Mouse (Mus musculus) limb, embryonic 11.5 days (tissue): Measurements from ENCODE around the gene Atp5c1. TPM values are rescaled to one million over a fixed set of nuclear protein-coding genes. Genes with fewer than 3 reads are reported as not detected.

Experiments
- ATAC-seq: fragments of 200-750 bp; cut with Nextera tagmentation; 2 replicates; pipeline ENCODE4 v1.8.0; 2017; ENCODE audit warnings: low read depth; ENCODE audit not compliant: insufficient number of reproducible peaks, low FRiP score, low TSS enrichment
- DNase-seq: peaks from one replicate; pipeline ENCODE4 v3.0.0-alpha.2; 2015; ENCODE audit warnings: low spot score
- H3K27ac ChIP-seq: fragments of 300-500 bp; sonication (generic); replicated peaks from 2 replicates; pipeline ENCODE4 v1.5.1; 2014; ENCODE audit warnings: low read depth, mild to moderate bottlenecking, low read length
- H3K27me3 ChIP-seq: fragments of 300-500 bp; sonication (generic); 2 replicates; pipeline ENCODE4 v1.6.1; 2014; ENCODE audit warnings: mild to moderate bottlenecking, low read length, mixed read lengths; ENCODE audit not compliant: control insufficient read depth, insufficient read depth
- H3K36me3 ChIP-seq: fragments of 300-500 bp; sonication (generic); 2 replicates; pipeline ENCODE4 v1.6.1; 2014; ENCODE audit warnings: mild to moderate bottlenecking, low read length, moderate library complexity, mixed read lengths; ENCODE audit not compliant: control insufficient read depth, insufficient read depth
- H3K4me1 ChIP-seq: fragments of 300-500 bp; sonication (generic); 2 replicates; pipeline ENCODE4 v1.6.1; 2014; ENCODE audit warnings: low read length, mixed read lengths; ENCODE audit not compliant: control insufficient read depth, insufficient read depth
- H3K4me2 ChIP-seq: fragments of 300-500 bp; sonication (generic); 2 replicates; pipeline ENCODE4 v1.6.1; 2014; ENCODE audit warnings: low read depth, mild to moderate bottlenecking, moderate library complexity; ENCODE audit not compliant: severe bottlenecking
- H3K4me3 ChIP-seq: fragments of 300-500 bp; sonication (generic); 2 replicates; pipeline ENCODE4 v1.5.1; 2014; ENCODE audit warnings: low read depth, low read length
- H3K9ac ChIP-seq: fragments of 300-500 bp; sonication (generic); 2 replicates; pipeline ENCODE4 v1.6.1; 2014; ENCODE audit warnings: mild to moderate bottlenecking, low read length
- H3K9me3 ChIP-seq: fragments of 300-500 bp; sonication (generic); 2 replicates; pipeline ENCODE4 v1.6.1; 2016; ENCODE audit warnings: low read length; ENCODE audit not compliant: control insufficient read depth
- WGBS: fragments of 180-500 bp; shearing (Covaris S2); extraction: QIAGEN DNeasy Blood & Tissue Kit; methylation state at CpG from one replicate; pipeline ENCODE4 v1.1.7; 2014; 5-methylcytosine and 5-hydroxymethylcytosine counted together
- polyA plus RNA-seq: library from polyadenylated mRNA; unstranded; fragments of >200 nt; fragmentation: Nextera tagmentation; extraction: Ambion mirVana; gene quantifications from 2 replicates; pipeline ENCODE4 v1.2.1, GENCODE M21; 2014

The Atp5c1 gene
- polyA plus RNA-seq, 1 experiment from 2014 or later: 607 TPM

DNA sequence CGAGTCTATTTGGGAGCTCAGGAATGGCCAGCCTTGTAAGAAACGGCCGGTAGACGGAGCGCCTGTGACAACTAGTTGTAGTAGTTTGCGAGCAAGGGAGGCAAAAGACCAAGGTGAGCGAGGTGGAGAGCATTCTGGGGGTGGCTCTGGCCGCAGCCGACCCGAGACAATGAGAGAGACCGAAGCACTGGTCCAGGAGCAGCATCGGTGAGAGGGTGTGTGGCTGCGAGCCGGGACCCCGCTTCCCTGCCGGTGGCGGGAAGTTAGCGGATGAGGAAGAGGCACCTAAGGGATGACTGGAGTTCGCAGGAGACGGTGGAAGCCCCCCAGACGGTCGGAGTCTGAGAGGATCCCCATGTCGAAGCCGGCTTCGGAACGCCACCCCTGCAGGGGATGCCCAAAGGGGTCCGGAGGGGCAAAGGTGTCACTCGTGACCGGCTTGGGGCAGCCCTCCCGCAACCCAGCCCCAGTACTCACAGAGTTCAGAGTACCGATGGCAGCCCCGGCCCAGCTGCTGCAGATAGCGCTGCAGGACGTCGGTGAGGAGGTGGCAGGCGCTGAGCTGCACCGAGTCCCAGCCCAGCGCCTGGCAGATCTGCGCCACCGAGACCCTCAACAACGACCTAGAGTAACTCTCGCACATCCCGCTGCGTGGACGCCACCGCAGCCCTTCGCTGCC is 32.4 kb downstream of the Atp5c1 start:
- DNase-seq (peak; percentile 49), ATAC-seq (peak; percentile 78)
- Histone ChIP-seq H3K4me3 (peak overlapping the region; percentile 97), H3K36me3 (no peaks in the 10 kb centered on the region), H3K4me2 (peak overlapping the region; percentile 81), H3K27ac (no peak overlapping the region), H3K4me1 (peaks cover 5% of the 10 kb centered on the region; the same call in 1 of the 2 replicates), H3K27me3 (no peaks in the 10 kb centered on the region), H3K9me3 (no peaks in the 10 kb centered on the region), H3K9ac (peak overlapping the region; percentile 80)
- WGBS: under 1% methylated on average over 47 of the region's 47 CpGs

DNA sequence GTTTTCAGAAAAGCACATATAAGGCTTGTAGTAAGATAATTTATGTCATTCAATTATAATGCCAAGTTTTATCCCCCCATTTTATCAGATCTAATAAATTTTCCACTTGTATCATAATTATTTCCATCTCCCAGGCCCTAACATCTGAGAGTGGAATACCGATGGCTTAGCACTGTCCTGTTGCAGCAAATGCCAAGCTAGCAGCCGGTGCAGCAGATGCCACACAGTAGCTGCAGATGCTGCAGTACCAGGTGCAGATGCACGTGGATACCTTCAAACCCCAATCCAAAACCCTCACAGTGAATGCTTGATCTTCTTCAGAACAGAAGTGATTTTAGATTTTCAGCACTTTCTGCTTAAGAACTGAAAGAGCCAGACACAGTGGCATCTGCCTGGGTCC is 45.3 kb downstream of the Atp5c1 start:
- Histone ChIP-seq H3K4me1 (no peaks in the 10 kb centered on the region), H3K9ac (no peak overlapping the region), H3K4me3 (no peak overlapping the region), H3K4me2 (no peak overlapping the region), H3K27ac (no peak overlapping the region), H3K9me3 (no peaks in the 10 kb centered on the region), H3K27me3 (no peaks in the 10 kb centered on the region), H3K36me3 (no peaks in the 10 kb centered on the region)
- DNase-seq (no peak), ATAC-seq (no peak)
- WGBS: 83% methylated on average over 3 of the region's 3 CpGs

DNA sequence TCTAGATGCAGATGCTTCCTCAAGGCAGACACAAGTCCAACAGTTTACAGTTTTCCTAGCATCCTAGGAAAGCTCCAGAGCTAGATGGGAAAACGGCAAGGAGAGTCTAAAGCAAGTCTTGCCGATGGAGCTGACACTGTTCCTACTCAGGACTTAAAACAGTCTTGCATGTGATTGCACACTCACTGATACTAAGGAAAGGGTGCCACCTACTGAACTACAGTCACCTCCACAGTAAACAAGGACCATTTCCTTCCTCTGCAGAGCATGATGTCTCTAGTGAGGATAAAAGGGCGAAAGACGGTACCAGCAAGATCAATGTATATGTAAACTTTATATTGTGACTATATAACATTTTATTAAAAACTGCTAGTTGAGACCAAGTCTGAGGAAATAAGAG is 46.6 kb downstream of the Atp5c1 start:
- ATAC-seq: no peak
- no peak overlapping the region for H3K4me2 ChIP-seq
- no peaks in the 10 kb centered on the region for H3K27me3 ChIP-seq
- 76% methylated on average over 4 of the region's 4 CpGs for WGBS
- H3K9me3 ChIP-seq: no peaks in the 10 kb centered on the region
- no peak overlapping the region for H3K27ac ChIP-seq
- no peak overlapping the region for H3K4me3 ChIP-seq
- no peak for DNase-seq
- H3K4me1 ChIP-seq: peaks cover 5% of the 10 kb centered on the region; the same call in 1 of the 2 replicates
- no peaks in the 10 kb centered on the region for H3K36me3 ChIP-seq
- no peak overlapping the region for H3K9ac ChIP-seq

DNA sequence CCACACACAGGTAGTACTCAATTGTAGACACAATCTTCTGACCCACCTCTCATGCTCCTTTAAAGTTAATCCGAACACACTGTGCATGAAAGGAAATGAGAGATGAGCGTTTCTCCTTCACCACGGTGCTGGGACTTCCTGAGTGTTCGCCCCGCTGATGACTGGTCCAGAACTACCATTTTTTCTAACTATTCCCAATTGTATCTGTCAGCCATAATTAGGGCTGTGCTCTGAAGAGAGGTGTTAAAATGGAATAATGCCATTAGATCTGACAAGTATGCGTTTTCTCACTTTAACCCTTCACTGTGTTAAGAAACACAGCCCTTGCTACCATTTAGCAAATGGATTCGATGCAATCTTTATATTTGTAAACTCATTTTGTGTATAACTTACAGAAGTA is 50.6 kb downstream of the Atp5c1 start:
- H3K4me1 ChIP-seq: peaks cover 5% of the 10 kb centered on the region; the same call in 1 of the 2 replicates
- no peak overlapping the region for H3K4me3 ChIP-seq
- H3K4me2 ChIP-seq: no peak overlapping the region
- DNase-seq: no peak
- 68% methylated on average over 7 of the region's 7 CpGs for WGBS
- H3K27me3 ChIP-seq: no peaks in the 10 kb centered on the region
- ATAC-seq: no peak
- H3K9me3 ChIP-seq: no peaks in the 10 kb centered on the region
- H3K36me3 ChIP-seq: no peaks in the 10 kb centered on the region
- no peak overlapping the region for H3K9ac ChIP-seq
- H3K27ac ChIP-seq: no peak overlapping the region

DNA sequence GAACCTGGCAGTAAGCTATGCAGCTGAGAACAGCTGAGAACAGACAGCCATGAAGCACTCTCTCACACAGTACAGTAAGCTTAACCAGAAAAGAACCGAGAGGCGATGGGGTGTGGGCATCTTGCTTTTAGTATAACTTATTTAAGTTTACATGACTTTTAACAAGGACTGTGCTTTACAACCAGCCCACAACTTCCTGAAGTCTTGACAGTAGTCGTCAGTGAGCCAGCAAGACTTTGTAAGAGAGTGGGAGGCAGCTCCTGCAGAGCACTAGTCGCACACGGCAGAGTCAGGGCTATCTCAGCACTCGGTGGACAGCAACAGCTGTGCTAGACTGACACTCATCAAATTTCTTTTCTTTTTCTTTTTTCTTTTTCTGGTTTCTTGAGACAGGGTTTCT is 56.0 kb downstream of the Atp5c1 start:
- WGBS: 87% methylated on average over 6 of the region's 6 CpGs
- no peak overlapping the region for H3K27ac ChIP-seq

DNA sequence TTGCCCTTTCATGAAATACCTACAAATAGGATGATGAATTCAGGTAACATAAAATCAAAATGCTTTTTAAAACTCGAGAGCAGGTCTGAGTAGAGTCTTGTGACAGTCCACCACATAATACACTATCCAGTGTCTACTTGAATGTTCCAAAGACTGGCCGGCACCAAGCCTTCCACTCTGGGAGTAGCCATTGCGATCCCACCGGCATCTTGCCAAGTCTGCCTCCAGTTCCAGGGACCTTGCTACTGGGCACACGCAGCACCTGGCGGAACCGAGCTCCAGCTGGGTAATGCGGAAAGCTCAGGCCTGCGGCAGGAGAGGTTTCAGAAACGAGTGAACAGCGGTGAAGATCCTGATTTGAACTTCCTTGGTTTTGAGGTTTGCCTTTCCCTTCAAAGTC is 59.0 kb downstream of the Atp5c1 start:
- Histone ChIP-seq H3K4me3 (no peak overlapping the region), H3K9me3 (no peaks in the 10 kb centered on the region), H3K27ac (no peak overlapping the region), H3K9ac (no peak overlapping the region), H3K27me3 (no peaks in the 10 kb centered on the region), H3K36me3 (no peaks in the 10 kb centered on the region), H3K4me1 (no peaks in the 10 kb centered on the region), H3K4me2 (no peak overlapping the region)
- DNase-seq (no peak), ATAC-seq (no peak)
- WGBS: 90% methylated on average over 11 of the region's 11 CpGs

More for the DNA sequence above, 56.0 kb downstream of the Atp5c1 start:
- Histone ChIP-seq H3K36me3 (no peaks in the 10 kb centered on the region), H3K4me3 (no peak overlapping the region), H3K9ac (no peak overlapping the region), H3K4me2 (no peak overlapping the region), H3K27me3 (no peaks in the 10 kb centered on the region), H3K9me3 (no peaks in the 10 kb centered on the region), H3K4me1 (no peaks in the 10 kb centered on the region)
- ATAC-seq (no peak), DNase-seq (no peak)

DNA sequence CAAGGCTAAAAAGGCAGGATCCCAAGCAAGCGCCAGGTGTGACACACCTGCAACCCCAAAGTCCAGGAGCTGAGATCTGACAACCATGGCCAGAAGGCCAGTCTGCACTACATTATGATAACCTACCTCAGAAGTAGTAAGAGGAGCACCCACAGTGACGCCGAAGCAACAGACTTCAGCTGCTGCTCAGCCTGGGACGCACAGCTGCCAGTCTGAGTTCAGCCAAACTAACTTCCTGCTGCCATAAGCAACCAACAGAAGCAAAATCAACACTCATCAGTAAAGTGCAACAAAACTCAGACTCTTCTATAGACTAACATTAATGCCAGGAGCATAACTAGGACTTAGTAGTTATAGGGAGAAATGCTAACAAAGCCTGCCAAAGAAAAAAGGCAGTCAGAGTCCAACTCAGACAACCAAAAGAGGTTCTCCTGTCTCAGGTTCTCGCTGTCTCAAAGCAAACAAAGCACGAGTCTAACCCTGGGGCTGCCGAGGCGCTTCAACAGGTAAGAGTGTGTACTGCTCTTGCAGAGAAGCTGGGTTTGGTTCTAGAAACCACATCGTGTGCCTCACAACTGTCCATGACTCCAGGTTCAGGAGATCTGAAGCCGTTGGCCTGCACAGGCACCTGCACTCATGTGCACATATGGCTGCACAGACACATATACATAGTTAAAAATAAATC is 65.2 kb downstream of the Atp5c1 start:
- H3K4me2 ChIP-seq: no peak overlapping the region
- no peak overlapping the region for H3K4me3 ChIP-seq
- no peaks in the 10 kb centered on the region for H3K9me3 ChIP-seq
- no peaks in the 10 kb centered on the region for H3K36me3 ChIP-seq
- no peak for ATAC-seq
- no peaks in the 10 kb centered on the region for H3K4me1 ChIP-seq
- no peaks in the 10 kb centered on the region for H3K27me3 ChIP-seq
- H3K27ac ChIP-seq: no peak overlapping the region
- 91% methylated on average over 10 of the region's 10 CpGs for WGBS
- H3K9ac ChIP-seq: no peak overlapping the region
- DNase-seq: no peak

DNA sequence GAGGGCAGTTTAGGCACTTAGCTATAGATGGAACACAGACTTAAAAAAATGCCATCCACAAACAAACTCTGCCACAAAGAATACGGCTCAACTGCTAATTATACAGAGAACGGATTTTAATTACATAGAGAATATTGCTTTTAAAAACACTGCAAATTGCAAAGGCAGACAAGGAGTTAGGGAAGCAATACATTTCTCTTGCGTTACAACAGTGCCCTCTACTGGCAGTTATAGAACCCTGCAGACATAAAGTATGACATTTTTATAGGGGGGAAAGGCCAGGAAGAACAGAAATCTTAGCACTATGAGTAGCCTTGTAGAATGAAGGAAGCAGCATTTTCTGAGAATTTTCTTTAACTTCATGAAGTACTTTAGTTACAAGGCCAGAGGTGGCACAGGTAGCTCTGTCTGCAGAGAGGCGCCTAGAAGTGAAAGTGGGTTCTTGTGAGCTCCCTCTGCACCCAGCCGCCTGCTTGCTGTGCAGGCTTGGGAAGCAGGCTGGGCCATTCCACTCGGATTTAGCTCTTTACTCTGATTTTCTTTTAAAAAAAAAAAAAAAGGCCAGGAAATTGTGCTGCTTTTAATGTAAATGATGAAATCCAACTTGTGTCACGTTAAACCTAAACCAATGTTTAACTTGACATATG is 69.9 kb downstream of the Atp5c1 start:
- Histone ChIP-seq H3K4me1 (no peaks in the 10 kb centered on the region), H3K27me3 (no peaks in the 10 kb centered on the region), H3K9me3 (no peaks in the 10 kb centered on the region), H3K9ac (no peak overlapping the region), H3K4me3 (no peak overlapping the region), H3K36me3 (no peaks in the 10 kb centered on the region), H3K27ac (no peak overlapping the region), H3K4me2 (no peak overlapping the region)
- WGBS: 36% methylated on average over 7 of the region's 7 CpGs
- no peak for DNase-seq
- no peak for ATAC-seq
